Mouse (Mus musculus): Measurements from ENCODE around the gene Prr15.

Gene Prr15

DNA sequence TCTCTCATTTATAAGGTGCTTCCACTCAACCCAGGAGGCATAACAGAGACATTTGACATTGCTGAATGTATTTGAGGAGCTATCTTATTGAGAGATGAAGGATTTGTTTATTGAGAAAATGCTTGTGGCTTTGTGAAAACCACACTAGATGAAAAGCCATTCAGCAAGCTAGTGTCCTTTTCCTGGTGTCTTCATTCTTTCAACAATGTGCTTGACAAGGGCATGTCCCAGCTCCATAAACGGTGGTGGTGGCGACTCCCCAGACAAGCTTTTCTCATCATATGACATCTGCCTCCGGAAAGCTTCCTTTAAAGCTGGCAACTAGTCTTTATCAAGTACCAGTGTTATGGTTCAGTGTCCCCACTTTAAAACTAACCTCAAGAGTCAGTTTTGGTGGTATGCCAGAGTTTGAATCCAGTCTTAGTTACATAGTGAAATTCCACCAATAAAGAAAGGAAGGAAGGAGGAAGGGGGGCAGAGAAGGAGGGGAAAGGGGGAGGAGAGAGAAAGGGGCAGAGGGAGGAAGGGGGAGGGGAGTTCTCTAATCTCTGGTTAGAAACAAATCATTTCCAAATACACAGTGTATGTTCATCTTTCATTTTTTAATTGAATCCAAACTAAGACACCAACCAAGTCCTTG, at the start of gene Prr15:
TSS of gene Prr15 (plus strand) at position 590 of the 640 bp plus-strand sequence.
- no peak for DNase-seq (ENCODE audit: low spot score in 2 of 2)

DNA sequence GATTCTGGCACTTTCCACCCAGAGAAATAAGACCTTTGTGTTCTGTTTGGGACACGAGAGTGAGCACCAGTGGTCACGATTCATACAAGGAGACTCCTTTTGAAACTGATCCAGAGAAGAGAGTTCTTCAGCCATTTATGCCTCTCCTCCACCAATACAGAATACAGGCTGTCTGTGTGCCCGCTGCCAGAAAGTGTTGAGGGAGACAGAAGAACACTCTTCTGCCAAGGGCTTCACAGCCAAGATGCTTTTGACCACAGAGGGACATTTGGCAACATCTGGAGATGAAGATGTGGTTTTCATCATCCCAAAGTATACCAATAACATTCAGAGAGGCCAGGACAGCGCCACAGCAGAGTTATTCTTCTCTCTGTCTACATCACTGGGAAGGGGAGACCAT, 48.4 kb upstream of the Prr15 start:
- no peak for DNase-seq (ENCODE audit: low spot score in 2 of 2)

DNA sequence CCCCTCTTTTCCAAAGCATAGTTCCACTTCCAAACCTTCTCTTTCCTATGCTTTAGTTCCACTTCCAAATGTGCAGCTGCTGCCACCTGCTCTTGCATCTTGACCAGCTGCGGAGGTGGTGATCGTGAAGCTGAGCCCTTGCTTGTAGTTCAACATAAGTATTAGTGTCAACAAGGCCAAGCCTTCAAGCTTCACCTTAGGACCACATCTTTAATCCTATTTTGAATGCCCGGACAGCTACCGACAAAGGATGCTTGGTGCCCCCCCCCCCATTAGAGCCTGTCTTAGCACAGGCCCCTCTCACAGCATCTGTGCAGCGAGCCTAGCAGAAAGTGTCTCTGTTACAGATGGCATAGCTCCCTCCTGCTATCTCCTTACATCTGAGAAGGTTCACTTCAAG, 47.8 kb upstream of the Prr15 start:
- no peak for DNase-seq (ENCODE audit: low spot score in 2 of 2)

DNA sequence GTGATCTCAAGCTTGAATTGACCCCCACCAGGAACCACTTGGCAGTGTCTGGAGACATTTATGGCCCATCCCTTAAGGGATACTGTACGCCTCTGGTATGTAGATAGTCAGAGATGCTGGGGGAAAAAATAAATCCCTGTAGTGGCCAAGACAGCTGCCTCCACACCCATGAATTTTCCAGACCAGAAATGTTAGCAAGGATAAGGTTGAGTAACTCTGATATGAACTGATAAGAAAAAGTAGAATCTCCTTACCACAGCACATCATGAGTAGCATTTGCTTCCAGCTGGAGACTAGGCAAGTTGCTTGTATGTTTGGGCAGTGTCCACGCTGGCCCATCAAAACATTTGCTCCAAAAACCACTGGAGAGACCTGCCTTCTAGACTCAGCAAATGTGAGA, 47.0 kb upstream of the Prr15 start:
- no peak for DNase-seq (ENCODE audit: low spot score in 2 of 2)

DNA sequence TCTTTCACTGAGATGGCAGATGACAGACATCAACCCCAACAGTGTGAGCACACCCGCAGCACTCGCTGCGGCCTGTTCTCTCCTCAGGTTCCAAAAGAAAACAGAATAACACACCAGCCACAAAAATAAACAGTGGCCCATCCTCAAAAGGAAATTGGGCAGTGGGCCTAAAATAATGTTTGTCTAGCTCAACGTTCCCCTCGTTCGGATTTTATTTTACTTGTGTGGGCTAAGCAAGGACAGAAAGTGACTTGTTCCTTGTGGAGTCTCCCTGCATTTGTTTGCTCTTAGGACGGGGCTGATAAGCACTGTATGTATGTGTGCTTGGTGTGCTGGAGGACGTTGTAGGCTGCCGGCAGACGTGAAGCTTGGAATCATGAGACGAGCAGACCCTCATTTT, 46.2 kb upstream of the Prr15 start:
- no peak for DNase-seq (ENCODE audit: low spot score in 2 of 2)

DNA sequence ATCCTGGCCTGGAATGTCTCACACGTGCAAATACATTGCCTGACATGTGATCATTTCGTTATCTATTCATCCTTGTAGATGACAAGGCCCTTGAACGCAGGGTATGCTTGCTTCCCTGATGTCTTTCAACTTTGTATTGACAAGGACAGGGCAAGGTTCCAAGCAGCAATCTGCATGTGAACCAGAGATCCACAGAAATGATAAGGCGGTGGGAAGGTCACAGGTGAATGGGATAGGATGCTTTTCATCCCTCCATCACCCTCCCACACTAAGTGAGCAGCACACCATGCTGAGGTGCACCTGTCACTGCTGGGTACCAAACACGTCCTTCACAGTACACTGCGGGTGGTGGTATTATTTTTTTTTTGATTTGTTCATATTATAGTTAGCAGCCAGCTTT, 45.4 kb upstream of the Prr15 start:
- DNase-seq (ENCODE audit: low spot score in 2 of 2) = no peak

DNA sequence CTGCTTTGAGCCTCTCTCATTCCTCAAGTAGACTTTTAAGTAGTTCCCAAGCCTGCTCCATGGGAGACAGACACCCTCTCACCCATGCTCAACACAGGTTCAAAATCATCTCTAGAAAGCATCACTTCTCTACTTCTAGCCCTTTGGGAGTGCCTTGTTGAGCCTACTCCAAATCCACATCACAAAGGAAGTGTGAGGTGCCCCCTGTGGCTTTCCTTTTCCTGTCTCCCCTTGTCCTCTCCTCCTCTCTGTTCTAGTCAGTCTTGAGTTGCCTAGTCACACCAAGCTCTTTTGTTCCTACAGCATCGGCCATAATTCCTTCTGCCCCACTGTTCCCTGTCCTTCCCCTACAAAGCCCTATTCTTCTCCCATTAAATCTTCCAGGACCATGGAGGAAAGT, 42.3 kb upstream of the Prr15 start:
- DNase-seq (ENCODE audit: low spot score in 2 of 2) = no peak

DNA sequence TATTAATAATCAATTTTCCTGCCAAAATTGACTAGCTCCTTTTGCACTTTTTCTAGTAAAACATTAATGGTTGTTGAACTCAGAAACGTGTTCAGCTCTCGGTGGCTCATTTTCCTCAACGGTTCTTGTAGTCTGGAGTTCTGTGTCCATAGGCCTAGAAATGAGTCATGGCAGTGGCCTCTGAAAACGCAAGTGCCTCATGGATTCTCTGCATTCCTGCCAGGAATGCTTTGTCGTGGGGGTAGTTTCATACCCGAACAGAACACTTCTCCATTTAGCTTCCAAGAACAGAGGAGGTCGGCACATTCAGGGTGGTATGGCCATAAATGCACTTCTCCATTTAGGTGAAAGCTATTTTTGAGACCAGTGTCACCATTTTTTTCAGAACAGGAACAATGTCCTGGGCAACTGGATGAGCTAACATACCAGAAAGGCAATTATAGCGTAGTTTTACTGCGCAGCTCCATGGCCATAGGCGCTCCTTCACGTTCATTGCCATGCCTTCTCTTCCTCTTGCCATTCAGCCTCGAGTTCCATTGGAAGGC, 41.4 kb upstream of the Prr15 start:
- DNase-seq (ENCODE audit: low spot score in 2 of 2) = no peak

DNA sequence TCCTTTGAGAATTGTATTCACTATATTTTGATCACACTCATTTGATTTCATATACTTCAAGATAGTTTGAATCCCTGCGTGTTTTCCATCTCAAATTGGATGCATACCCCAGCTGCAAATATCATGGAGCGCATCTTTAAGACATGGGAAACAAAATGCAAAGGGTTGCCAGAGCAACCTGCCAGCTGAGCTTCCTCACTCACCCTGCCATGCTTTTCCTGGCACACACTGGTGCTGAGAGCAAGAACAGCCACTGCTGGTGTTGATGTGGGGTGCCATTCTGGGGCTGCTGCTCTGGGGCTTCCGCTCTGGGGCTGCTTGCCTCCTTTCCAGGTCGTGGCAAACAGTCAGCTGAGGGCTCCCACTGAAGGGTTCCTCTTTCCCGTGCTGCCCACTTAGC, 38.8 kb upstream of the Prr15 start:
- DNase-seq (ENCODE audit: low spot score in 2 of 2) = no peak

DNA sequence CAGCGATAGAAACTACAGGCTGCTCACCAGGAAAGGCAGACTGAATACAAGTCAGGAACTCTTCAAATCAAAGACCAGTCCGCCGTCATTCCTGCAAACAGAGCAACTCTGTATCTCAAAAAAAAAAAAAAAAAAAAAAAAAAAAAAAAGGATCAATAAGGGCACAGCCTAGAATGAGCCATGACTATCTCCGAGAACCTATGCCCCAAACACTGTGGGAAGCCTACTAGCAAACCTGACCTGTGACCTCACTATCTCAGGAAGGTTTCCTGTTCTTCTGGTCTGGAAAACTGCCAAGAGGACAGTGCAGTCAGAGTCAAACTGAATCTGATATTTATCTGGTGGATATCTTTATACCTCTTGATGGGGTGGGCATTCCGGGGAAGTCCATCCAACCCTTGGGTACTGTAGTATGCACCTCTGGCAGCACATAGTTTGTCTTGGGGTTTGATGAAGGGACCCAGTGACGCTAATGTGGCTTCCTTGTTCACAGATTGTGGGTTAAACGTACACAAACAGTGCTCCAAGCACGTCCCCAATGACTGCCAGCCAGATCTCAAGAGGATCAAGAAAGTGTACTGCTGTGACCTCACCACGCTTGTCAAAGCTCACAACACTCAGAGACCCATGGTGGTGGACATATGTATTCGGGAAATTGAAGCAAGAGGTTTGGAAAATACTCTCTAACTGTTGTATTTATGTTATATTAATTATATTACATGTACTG, 35.7 kb upstream of the Prr15 start:
- DNase-seq (ENCODE audit: low spot score in 2 of 2) = no peak

DNA sequence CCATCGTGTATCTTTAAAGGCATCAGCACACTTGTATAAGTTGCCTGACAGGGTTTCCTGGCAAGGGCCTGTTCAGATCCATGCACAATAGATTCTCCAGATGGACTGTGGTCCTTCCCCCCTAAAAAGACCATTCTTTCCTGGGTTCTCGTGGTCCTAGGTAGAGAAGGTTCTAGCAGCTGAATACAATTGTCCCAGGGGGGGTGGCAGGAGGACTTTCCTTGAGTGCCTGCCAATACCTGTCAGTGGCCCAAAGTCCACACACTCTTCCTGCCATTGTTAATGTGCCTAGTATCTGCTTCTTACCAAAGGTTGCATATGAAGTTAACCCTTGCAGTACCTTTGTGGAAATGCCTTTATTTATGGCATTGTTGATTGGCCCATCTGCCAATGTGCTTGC, 28.4 kb upstream of the Prr15 start:
- no peak for DNase-seq (ENCODE audit: low spot score in 2 of 2)

DNA sequence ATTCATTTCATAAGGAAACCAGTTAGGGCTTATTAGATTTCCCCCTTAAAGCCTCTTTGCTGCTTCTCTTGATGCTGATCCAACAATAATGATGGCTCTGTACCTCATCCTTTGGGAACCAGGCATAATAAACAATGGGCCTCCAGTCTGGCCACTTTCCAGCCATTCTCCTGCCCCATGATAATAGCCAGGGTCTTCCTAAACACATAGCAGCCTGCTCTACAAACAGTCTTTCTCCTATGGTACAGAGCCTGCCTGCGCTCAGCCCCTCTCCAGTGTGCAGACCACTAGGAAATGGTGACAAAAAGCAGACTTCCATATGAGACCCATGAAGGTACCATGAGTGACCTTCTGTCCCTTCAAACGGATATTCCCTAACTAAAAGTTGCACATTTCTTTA, 26.2 kb upstream of the Prr15 start:
- no peak for DNase-seq (ENCODE audit: low spot score in 2 of 2)

DNA sequence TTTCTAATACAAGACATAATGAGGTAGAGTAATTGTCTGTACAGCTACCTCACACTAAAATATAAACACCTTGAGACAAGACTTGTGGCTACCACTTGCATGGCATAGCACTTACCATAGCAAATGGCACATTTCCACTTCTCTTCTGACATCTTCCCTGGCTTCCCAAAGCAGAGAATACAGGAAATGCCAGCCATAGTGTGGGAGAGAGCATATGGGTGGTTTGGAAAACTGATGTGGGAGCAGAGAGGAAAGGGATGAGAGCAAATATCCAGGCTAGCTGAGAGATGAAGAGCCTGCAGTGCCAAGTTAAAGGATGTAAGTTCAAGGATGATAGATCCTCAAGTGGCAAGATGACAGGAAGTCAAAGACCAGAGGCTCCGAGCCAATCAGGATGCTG, 19.9 kb upstream of the Prr15 start:
- DNase-seq (ENCODE audit: low spot score in 2 of 2) = no peak

DNA sequence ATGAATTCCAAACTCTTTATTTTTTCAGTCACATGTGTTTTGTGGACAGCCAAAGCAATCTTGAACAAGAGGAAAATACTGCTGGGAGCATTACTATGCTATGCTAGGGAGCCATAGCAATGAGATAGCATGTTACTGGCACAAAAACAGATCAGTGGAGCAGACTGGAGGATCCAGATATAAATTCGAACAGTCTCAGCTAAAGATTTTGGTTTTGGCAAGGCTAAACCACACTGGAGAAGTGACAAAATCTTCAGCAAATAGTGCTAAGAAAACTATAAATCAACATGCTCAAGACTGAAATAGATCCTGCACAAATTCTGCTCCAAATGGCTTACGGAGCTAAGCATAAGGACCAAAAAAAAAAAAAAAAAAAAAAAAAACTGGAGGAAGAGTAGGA, 12.6 kb upstream of the Prr15 start:
- no peak for DNase-seq (ENCODE audit: low spot score in 2 of 2)

DNA sequence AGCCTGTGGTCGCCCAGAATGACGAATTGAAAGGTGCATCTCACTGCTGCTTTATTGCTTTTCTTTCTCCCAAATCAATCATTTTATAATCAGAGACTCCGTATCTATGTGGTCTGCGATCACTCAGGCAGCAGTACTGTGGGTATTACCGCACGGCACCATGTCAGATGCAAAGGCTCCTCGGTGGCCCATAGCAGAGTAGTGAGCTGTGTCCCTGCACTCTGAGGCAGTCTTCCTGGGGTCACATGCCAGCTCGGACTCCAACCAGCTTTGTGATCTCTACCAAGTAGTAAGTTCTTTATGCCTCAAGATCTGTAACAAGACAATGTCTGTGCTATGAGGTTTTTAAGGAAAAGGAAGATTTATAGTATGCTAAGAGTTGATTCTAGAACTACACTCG, 7.0 kb upstream of the Prr15 start:
- no peak for DNase-seq (ENCODE audit: low spot score in 2 of 2)

DNA sequence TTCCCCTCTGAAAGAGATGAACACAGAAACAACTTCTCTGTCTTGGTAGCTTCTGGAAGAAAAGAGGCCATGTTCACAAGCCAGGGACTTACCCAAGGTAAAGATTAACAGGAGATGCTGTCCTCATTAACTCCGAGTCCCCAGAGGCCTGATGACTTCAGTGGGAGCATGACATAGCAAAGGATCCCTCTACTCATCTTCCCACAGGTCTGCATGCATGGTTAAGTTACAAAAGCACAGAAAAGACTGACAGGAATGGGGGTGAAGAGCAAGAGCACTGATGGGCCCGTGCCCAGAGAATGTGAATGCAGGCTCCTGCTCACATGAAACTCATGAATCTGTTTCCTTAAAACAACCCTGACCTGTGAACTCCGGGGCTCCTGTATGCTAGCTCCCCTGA, 6.4 kb upstream of the Prr15 start:
- no peak for DNase-seq (ENCODE audit: low spot score in 2 of 2)

DNA sequence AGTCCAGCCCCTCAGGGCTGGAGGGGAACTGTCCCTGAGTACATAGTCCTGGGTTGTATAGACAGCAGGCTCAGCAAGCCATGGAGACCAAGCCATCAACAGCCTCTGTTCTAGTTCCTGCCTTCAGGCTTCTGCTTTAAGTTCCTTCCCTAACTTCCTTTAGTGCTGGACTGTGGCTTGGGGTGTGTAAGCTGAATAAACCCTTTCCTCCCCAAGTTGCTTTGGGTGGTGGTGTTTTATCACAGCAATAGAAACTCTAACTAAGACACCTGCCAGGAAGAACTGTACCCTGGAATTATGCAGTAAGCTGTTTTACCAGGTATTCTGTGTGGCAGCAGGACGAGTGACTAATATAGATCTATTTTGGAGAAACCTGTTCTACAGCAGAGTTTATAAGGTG, 5.4 kb upstream of the Prr15 start:
- DNase-seq (ENCODE audit: low spot score in 2 of 2) = no peak

DNA sequence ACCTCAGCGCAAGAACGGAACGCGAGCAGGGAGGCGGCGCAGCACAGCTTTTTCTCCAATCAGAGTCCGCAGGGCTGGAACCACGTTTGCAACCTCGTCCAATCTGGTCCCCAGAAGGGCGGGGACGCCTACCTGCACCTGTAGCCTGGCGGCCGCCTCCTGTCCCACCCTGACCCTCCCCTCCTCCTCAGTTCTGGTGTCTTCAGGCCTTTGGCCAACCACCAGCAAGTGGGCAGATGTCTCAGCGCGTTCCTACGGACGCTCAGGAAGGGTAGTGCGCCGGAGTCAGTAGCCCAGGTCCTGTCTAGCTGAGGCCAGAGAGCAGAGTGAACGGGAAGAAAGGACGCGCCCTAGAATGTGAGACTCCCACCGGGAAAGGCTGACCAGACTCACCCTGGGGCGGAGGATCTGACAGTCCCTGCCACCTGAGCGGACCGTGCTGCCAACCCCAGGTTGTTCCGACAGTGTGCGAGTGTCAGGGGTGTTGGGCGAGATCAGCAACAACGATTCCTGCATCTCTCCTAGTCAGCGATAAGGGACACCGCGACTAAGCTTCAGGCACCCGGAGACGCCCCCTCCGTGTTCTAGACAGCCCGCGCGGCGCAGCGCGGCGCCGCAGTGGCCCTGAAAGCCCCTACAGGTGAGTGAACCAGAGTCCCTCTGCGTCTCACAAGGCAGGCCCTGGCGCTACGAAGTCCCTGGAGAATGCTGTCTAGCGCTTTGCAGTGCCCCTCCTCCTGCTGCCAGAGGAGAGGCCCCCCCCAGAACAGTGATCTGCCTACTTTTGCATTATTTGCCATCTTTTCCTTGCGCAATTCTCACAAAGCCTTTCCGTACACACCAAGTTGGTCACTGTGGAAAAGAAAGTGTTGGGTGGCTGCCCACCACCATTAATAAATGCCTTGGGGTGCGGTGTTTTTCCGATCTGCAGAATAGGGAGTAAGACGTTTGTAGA, 1.3 kb downstream of the Prr15 start:
- no peak for DNase-seq (ENCODE audit: low spot score in 2 of 2)

DNA sequence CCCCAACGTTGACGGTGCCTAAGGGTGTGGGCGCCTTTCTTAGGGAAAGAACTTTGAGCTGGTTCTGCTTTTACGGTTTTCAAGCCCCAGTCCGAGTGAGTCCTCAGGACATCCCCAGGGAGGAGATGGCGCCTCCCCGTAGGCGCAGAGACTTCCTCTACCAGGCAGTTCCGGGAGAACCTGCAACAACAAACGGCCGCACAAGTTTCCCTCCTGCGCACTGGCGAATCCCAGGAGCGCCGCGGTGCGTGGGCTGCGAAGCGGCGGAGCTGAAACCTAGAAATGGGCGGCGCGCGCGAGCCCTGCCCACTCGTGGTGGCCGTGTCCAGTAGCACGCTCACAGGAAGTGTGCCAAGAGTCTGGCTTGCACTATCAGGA, 2.0 kb downstream of the Prr15 start:
- DNase-seq (ENCODE audit: low spot score in 2 of 2) = no peak

DNA sequence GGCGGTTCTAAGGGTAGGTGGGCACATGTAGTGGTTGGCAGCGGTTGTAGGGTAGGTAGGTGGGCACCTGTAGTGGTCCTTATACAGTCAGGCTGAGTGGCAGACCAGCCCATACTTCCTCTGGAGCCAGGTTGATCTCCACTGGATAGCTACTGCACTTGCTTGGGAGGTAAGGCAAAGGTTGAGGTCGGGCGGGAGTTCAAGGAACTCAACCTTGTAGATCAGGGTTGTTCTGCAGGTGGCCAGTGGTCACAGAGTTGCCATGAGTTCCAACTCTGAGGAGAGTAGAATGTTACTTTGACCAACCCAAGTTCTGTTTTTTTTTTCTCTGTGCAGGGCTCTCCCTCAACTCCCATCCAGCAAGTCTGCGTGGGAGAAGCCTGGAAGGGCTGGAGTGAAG, 3.1 kb downstream of the Prr15 start:
- DNase-seq (ENCODE audit: low spot score in 2 of 2) = no peak

DNA sequence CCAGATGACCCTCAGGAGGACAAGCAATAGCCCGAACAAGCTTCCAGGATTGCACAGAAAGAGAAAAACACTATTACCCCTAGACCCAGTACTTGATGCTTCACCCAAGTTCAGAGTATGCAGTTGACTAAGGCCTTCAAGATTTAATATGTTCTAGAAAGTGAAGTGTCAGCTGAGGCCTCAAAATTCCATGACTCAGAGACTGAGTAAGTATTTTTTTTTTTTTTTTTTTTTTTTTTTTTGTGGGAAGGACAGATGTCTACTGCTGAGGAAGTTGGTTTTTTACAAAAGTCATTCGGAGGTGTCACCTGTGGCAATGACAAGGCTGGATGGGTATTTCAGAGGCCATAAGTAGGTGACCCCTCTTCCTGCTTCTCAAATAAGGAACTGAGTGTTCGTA, 4.0 kb downstream of the Prr15 start:
- no peak for DNase-seq (ENCODE audit: low spot score in 2 of 2)

DNA sequence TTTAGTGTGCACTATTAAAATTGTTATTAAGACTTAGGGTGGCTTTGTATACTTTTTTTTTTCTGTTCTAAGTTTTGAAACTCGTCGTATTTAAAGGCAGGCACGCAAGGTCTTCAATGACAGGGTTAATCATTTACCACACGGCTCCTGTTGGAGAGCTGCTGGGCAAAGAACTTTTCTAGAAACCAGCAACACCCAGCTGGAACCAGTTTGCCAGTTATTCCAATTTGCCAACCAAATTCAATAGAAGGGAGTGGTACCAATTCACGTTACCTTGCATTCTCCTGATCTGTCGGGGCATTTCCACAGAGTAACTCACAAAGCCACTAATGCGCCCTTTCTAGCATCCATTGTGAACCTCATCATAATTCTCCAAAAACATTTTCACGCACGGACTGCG, 4.5 kb downstream of the Prr15 start:
- no peak for DNase-seq (ENCODE audit: low spot score in 2 of 2)

DNA sequence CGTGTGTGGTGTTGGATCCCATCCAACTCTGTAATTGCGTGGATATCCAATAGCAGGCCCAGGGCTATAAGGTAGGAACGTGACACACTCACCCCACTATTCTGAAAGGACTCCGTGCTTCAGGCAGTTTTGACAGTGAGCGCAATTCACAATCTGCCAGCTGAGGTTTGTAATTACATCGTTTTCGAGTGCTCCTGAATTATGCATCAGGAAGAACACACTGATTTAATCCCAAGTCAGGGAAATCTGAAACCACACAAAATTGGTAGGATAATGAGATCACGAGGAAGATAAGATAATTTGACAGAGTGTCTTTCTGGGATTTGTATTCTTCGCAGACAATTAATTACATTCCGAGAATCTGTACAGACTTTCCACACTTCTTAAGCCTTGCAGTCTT, 6.1 kb downstream of the Prr15 start:
- no peak for DNase-seq (ENCODE audit: low spot score in 2 of 2)

Measured in natural killer cell, adult 2 months (primary cell).